In genomic region chr14:46941896-46942812, GRCm38 (mm10) we compare ENCODE assay signal across 7 mouse cellular contexts. TPM values are rescaled to one million over a fixed set of nuclear protein-coding genes. Genes with fewer than 3 reads are reported as not detected.
DNase-seq lines count a peak whose midpoint lies in the region; ATAC-seq and TF ChIP-seq lines count a peak whose summit lies in the region.

No protein-coding gene starts in this region.

- H3K79me2 ChIP-seq in heart, adult 2 months (replicated peaks; ENCODE audit: control insufficient read depth, insufficient read depth, low read length) = no peaks in the 10 kb centered on the region

- DNase-seq in ZHBTc4 (ENCODE audit: low read depth, low spot score) = peak; percentile 45
- peak; percentile 69 to 76 for DNase-seq in heart, adult 2 months
- peak; percentile 37 for DNase-seq in left cerebral cortex, postnatal 4 days
- peak; percentile 52 for DNase-seq in neural tube, embryonic 11.5 days (ENCODE audit: low spot score)
- no peak for DNase-seq in c-Kit-positive CD71-positive TER-119-positive erythroid progenitor cells, embryonic 14.5 days (ENCODE audit: low spot score)

- no peaks in the 10 kb centered on the region for H3K36me3 ChIP-seq in embryonic facial prominence, embryonic 12.5 days
- H3K36me3 ChIP-seq in heart, adult 2 months (ENCODE audit: control insufficient read depth, insufficient read depth, low read length) = 0 out of 2 replicates have a peak, but pooled peaks cover 2% of the 10 kb centered on the region
- no peaks in the 10 kb centered on the region for H3K36me3 ChIP-seq in intestine, postnatal 0 days (ENCODE audit: control insufficient read depth, insufficient read depth)
- H3K36me3 ChIP-seq in neural tube, embryonic 11.5 days (ENCODE audit: control insufficient read depth, insufficient read depth, low read length) = no peaks in the 10 kb centered on the region

- TF ChIP-seq POLR2A in heart, adult 2 months (IDR thresholded peaks at IDR 0.05; ENCODE audit: insufficient read depth, low read depth, low read length) = no peak

- 43% methylated on average over 23 of the region's 23 CpGs for WGBS in embryonic facial prominence, embryonic 12.5 days
- 35% methylated on average over 23 of the region's 23 CpGs for WGBS in heart, adult 2 months
- WGBS in intestine, postnatal 0 days = 59% methylated on average over 23 of the region's 23 CpGs
- WGBS in neural tube, embryonic 11.5 days = 80% methylated on average over 23 of the region's 23 CpGs

- peak overlapping the region; percentile 26 for H3K4me2 ChIP-seq in embryonic facial prominence, embryonic 12.5 days (replicated peaks)
- H3K4me2 ChIP-seq in intestine, postnatal 0 days (replicated peaks; ENCODE audit: low read depth) = no peak overlapping the region
- H3K4me2 ChIP-seq in neural tube, embryonic 11.5 days (ENCODE audit: low read depth) = no peak overlapping the region

- no peaks in the 10 kb centered on the region for H3K9me3 ChIP-seq in embryonic facial prominence, embryonic 12.5 days
- no peaks in the 10 kb centered on the region for H3K9me3 ChIP-seq in intestine, postnatal 0 days (ENCODE audit: control insufficient read depth)
- H3K9me3 ChIP-seq in neural tube, embryonic 11.5 days (ENCODE audit: control insufficient read depth, low read length) = no peaks in the 10 kb centered on the region

- peak; percentile 83 for ATAC-seq in embryonic facial prominence, embryonic 12.5 days (ENCODE audit: insufficient number of reproducible peaks, insufficient read depth, low FRiP score, low TSS enrichment)
- ATAC-seq in intestine, postnatal 0 days = no peak
- no peak; the same call in 1 of the 2 replicates for ATAC-seq in neural tube, embryonic 11.5 days (ENCODE audit: insufficient read depth, low FRiP score, low TSS enrichment)

- H3K27me3 ChIP-seq in embryonic facial prominence, embryonic 12.5 days = no peaks in the 10 kb centered on the region
- no peaks in the 10 kb centered on the region for H3K27me3 ChIP-seq in heart, adult 2 months (ENCODE audit: control insufficient read depth, insufficient read depth, low read length)
- H3K27me3 ChIP-seq in intestine, postnatal 0 days (replicated peaks; ENCODE audit: control insufficient read depth, insufficient read depth, low read length) = no peaks in the 10 kb centered on the region
- no peaks in the 10 kb centered on the region for H3K27me3 ChIP-seq in neural tube, embryonic 11.5 days (ENCODE audit: control insufficient read depth, insufficient read depth, low read length)

- H3K4me1 ChIP-seq in embryonic facial prominence, embryonic 12.5 days = peaks cover 25% of the 10 kb centered on the region
- peaks cover 7% of the 10 kb centered on the region for H3K4me1 ChIP-seq in heart, adult 2 months (ENCODE audit: control insufficient read depth, insufficient read depth, low read length)
- H3K4me1 ChIP-seq in intestine, postnatal 0 days (replicated peaks; ENCODE audit: control insufficient read depth, insufficient read depth, low read length) = no peaks in the 10 kb centered on the region
- H3K4me1 ChIP-seq in neural tube, embryonic 11.5 days (ENCODE audit: control insufficient read depth, insufficient read depth, low read length) = peaks cover 6% of the 10 kb centered on the region; the same call in 1 of the 2 replicates

- TF ChIP-seq CTCF in heart, adult 2 months (IDR thresholded peaks at IDR 0.05) = peak; percentile 48
- TF ChIP-seq CTCF in intestine, postnatal 0 days (IDR thresholded peaks at IDR 0.05; ENCODE audit: low read depth) = peak; percentile 27

- H3K4me3 ChIP-seq in embryonic facial prominence, embryonic 12.5 days = no peak overlapping the region
- H3K4me3 ChIP-seq in heart, adult 2 months = no peak overlapping the region
- H3K4me3 ChIP-seq in intestine, postnatal 0 days (ENCODE audit: low read depth, low read length) = no peak overlapping the region
- H3K4me3 ChIP-seq in neural tube, embryonic 11.5 days (ENCODE audit: low read depth, low read length) = no peak overlapping the region

- no peak overlapping the region for H3K9ac ChIP-seq in embryonic facial prominence, embryonic 12.5 days
- peak overlapping the region; percentile 55 for H3K9ac ChIP-seq in heart, adult 2 months (ENCODE audit: low read depth, low read length)
- no peak overlapping the region for H3K9ac ChIP-seq in intestine, postnatal 0 days (ENCODE audit: low read depth, low read length)
- H3K9ac ChIP-seq in neural tube, embryonic 11.5 days (ENCODE audit: low read length) = no peak overlapping the region

- TF ChIP-seq EP300 in heart, adult 2 months (IDR thresholded peaks at IDR 0.05; ENCODE audit: insufficient read depth, low read depth, low read length) = no peak

- H3K27ac ChIP-seq in embryonic facial prominence, embryonic 12.5 days = peak overlapping the region; percentile 86
- H3K27ac ChIP-seq in heart, adult 2 months = peak overlapping the region; percentile 85
- H3K27ac ChIP-seq in intestine, postnatal 0 days (ENCODE audit: low read depth, low read length) = no peak overlapping the region
- no peak overlapping the region for H3K27ac ChIP-seq in neural tube, embryonic 11.5 days (ENCODE audit: low read depth, low read length)

- intact Hi-C loops in heart, adult 2 months (cut with DNase I) = no loop called here
- intact Hi-C loops in left cerebral cortex, postnatal 4 days (cut with DNase I) = no loop called here

RNA-seq across cellular contexts. Expression of gene Samd4, which starts 59.5 kb away (rescaled TPM):
- 9.1 and 10.7 TPM in 2 replicates for polyA plus RNA-seq in embryonic facial prominence, embryonic 12.5 days (2016; fragmentation: Nextera tagmentation; extraction: Ambion mirVana)
- 10 to 100 TPM; 51.7 to 62.3 TPM for total RNA-seq in heart, adult 2 months (2021)
- 23.8 and 40.6 TPM in 2 replicates for polyA plus RNA-seq in heart, adult 2 months (2012; rRNA removed)
- polyA plus RNA-seq in intestine, postnatal 0 days (2015; fragmentation: Nextera tagmentation; extraction: Ambion mirVana) = 3.1 TPM in 2 replicates
- 10 to 100 TPM; 12.2 to 13.4 TPM for total RNA-seq in left cerebral cortex, postnatal 4 days (2021)
- 2.5 and 2.9 TPM in 2 replicates for polyA plus RNA-seq in neural tube, embryonic 11.5 days (2014; fragmentation: Nextera tagmentation; extraction: Ambion mirVana)

Comparison
In these comparisons a context has a peak if more than half of its experiments do, and no peak if none do; other contexts are left out.
1. H3K27ac ChIP-seq: peak in embryonic facial prominence, embryonic 12.5 days (single experiment) and heart, adult 2 months (single experiment); none in intestine, postnatal 0 days (single experiment) and neural tube, embryonic 11.5 days (single experiment).